In the genomic region with DNA sequence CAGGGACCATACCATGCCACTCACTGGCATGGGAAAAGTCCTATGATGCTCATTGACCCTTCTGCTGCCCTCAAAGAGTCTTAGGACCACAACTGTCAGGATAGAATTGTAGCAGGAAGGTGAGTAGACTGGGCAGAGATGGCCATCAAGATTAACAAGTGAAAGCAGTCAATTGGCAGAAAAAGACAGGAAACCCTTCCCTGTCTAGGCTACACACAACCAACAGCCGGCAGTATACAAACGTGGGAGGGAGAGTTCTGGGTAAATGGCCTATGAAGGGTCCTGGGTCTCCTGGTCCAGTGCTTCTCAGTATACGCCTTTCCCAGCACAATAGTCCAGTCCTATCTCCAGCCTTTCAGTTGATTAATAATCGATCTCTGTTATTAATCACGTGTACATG, we compare ENCODE assay signal across 25 mouse cellular contexts.
A peak's percentile ranks its signal among the peaks of the same experiment; 100 is the strongest.
DNase-seq lines count a peak whose midpoint lies in the region; ATAC-seq and TF ChIP-seq lines count a peak whose summit lies in the region.
"Had no signal": no experiment of that assay in that cellular context is flagged by ENCODE, and none has a peak within 500 bp of the region (broad histone marks: within the 10 kb centered on the region; RNA-seq: fewer than 3 reads in every experiment).

No protein-coding gene starts in this region.

- H3K4me3 ChIP-seq in heart, adult 2 months = no peak overlapping the region
- no peak overlapping the region for H3K4me3 ChIP-seq in heart, embryonic 12.5 days
- H3K4me3 ChIP-seq in layer of hippocampus, adult 2 months = no peak overlapping the region
- no peak overlapping the region for H3K4me3 ChIP-seq in lung, postnatal 0 days (ENCODE audit: low read depth, low read length)
- H3K4me3 ChIP-seq in lung, adult 2 months (replicated peaks; ENCODE audit: extremely low read depth, low read depth, low read length) = no peak overlapping the region
- no peak overlapping the region for H3K4me3 ChIP-seq in midbrain, embryonic 10.5 days
- H3K4me3 ChIP-seq in midbrain, embryonic 16.5 days (ENCODE audit: low read depth, low read length) = no peak overlapping the region
- H3K4me3 ChIP-seq: embryonic facial prominence, embryonic 10.5 days; embryonic facial prominence, embryonic 13.5 days; erythroblast, embryonic 14.5 days; forebrain, embryonic 12.5 days; forebrain, embryonic 15.5 days; heart, embryonic 10.5 days; hindbrain, embryonic 12.5 days had no signal

- intact Hi-C loops in heart, adult 2 months (cut with DNase I) = no loop called here

- H3K27ac ChIP-seq in heart, adult 2 months = no peak overlapping the region
- no peak overlapping the region for H3K27ac ChIP-seq in heart, embryonic 12.5 days (ENCODE audit: poor library complexity, severe bottlenecking)
- H3K27ac ChIP-seq in layer of hippocampus, adult 2 months = peak overlapping the region; percentile 82
- H3K27ac ChIP-seq in lung, postnatal 0 days (ENCODE audit: low read length) = no peak overlapping the region
- H3K27ac ChIP-seq in midbrain, embryonic 10.5 days (replicated peaks) = 0 out of 2 replicates have a peak overlapping the region, but pooled peaks have one; percentile 2
- no peak overlapping the region for H3K27ac ChIP-seq in midbrain, embryonic 16.5 days (ENCODE audit: low read length)
- H3K27ac ChIP-seq: embryonic facial prominence, embryonic 10.5 days; embryonic facial prominence, embryonic 13.5 days; forebrain, embryonic 12.5 days; forebrain, embryonic 15.5 days; heart, embryonic 10.5 days; hindbrain, embryonic 12.5 days had no signal

- no peak for TF ChIP-seq POLR2A in heart, adult 2 months (IDR thresholded peaks at IDR 0.05; ENCODE audit: insufficient read depth, low read depth, low read length)
- no peak for TF ChIP-seq POLR2A in lung, adult 2 months (IDR thresholded peaks at IDR 0.05; ENCODE audit: borderline replicate concordance, extremely low read depth, low read depth, low read length)

- no peak for DNase-seq in heart, adult 2 months
- DNase-seq in layer of hippocampus, adult 2 months (ENCODE audit: low spot score in 2 of 2) = no peak
- no peak for DNase-seq in layer of hippocampus, postnatal 10 days (ENCODE audit: low spot score in 2 of 2)
- peak; percentile 53 for DNase-seq in lung, postnatal 0 days (ENCODE audit: low spot score)
- DNase-seq in lung, adult 2 months = no peak
- DNase-seq in midbrain, embryonic 10.5 days (ENCODE audit: low spot score) = no peak
- DNase-seq: adrenal gland, adult 8-10 months; adrenal gland, postnatal 25 days; cerebellum, adult 11-12 months; cerebellum, adult 8-10 months; cerebellum, postnatal 10 days; cerebellum, postnatal 36 days; embryo, embryonic 11 days; gastrocnemius, postnatal 25 days; heart, adult 18-20 months had no signal

- H3K9me3 ChIP-seq in heart, embryonic 12.5 days (replicated peaks) = no peaks in the 10 kb centered on the region
- H3K9me3 ChIP-seq in lung, postnatal 0 days (ENCODE audit: low read length) = no peaks in the 10 kb centered on the region
- H3K9me3 ChIP-seq in midbrain, embryonic 10.5 days (replicated peaks) = peaks cover 2% of the 10 kb centered on the region; the same call in 1 of the 2 replicates
- H3K9me3 ChIP-seq in midbrain, embryonic 16.5 days (replicated peaks; ENCODE audit: control insufficient read depth, low read length, poor library complexity, severe bottlenecking) = no peaks in the 10 kb centered on the region; the same call in 1 of the 2 replicates
- H3K9me3 ChIP-seq: embryonic facial prominence, embryonic 10.5 days; embryonic facial prominence, embryonic 13.5 days; forebrain, embryonic 12.5 days; forebrain, embryonic 15.5 days; heart, embryonic 10.5 days; hindbrain, embryonic 12.5 days had no signal

- peaks cover 1% of the 10 kb centered on the region for H3K4me1 ChIP-seq in heart, adult 2 months (ENCODE audit: control insufficient read depth, insufficient read depth, low read length)
- H3K4me1 ChIP-seq in heart, embryonic 12.5 days (replicated peaks) = peaks cover 7% of the 10 kb centered on the region
- H3K4me1 ChIP-seq in lung, postnatal 0 days (ENCODE audit: insufficient read depth, low read depth, low read length) = no peaks in the 10 kb centered on the region
- H3K4me1 ChIP-seq in lung, adult 2 months (ENCODE audit: control insufficient read depth, insufficient read depth, low read length) = peaks cover 2% of the 10 kb centered on the region; the same call in 1 of the 2 replicates
- H3K4me1 ChIP-seq in midbrain, embryonic 10.5 days = peaks cover 21% of the 10 kb centered on the region
- H3K4me1 ChIP-seq in midbrain, embryonic 16.5 days (ENCODE audit: control insufficient read depth, insufficient read depth, low read length) = peaks cover 2% of the 10 kb centered on the region; the same call in 1 of the 2 replicates

- no peaks in the 10 kb centered on the region for H3K27me3 ChIP-seq in heart, adult 2 months (ENCODE audit: control insufficient read depth, insufficient read depth, low read length)
- H3K27me3 ChIP-seq in heart, embryonic 12.5 days (replicated peaks) = no peaks in the 10 kb centered on the region
- no peaks in the 10 kb centered on the region for H3K27me3 ChIP-seq in lung, postnatal 0 days (replicated peaks; ENCODE audit: insufficient read depth, low read length)
- no peaks in the 10 kb centered on the region for H3K27me3 ChIP-seq in midbrain, embryonic 10.5 days (ENCODE audit: low read depth, poor library complexity, severe bottlenecking)
- no peaks in the 10 kb centered on the region for H3K27me3 ChIP-seq in midbrain, embryonic 16.5 days (ENCODE audit: control insufficient read depth, insufficient read depth, low read depth, low read length)
- H3K27me3 ChIP-seq: embryonic facial prominence, embryonic 13.5 days; forebrain, embryonic 12.5 days; forebrain, embryonic 15.5 days; hindbrain, embryonic 12.5 days had no signal

- TF ChIP-seq CTCF in heart, adult 2 months (IDR thresholded peaks at IDR 0.05) = 0 out of 2 replicates have a peak, but pooled peaks have one; percentile 17
- no peak for TF ChIP-seq CTCF in layer of hippocampus, adult 2 months (conservative IDR thresholded peaks at IDR 0.05)
- peak; percentile 48; the same call in 1 of the 2 replicates for TF ChIP-seq CTCF in lung, postnatal 0 days (IDR thresholded peaks at IDR 0.05)
- TF ChIP-seq CTCF in lung, adult 2 months (IDR thresholded peaks at IDR 0.05; ENCODE audit: insufficient read depth, low read length) = no peak

- no peak for TF ChIP-seq EP300 in heart, adult 2 months (IDR thresholded peaks at IDR 0.05; ENCODE audit: insufficient read depth, low read depth, low read length)
- TF ChIP-seq EP300 in lung, postnatal 0 days (IDR thresholded peaks at IDR 0.05) = peak; percentile 71; the same call in 1 of the 2 replicates

- H3K36me3 ChIP-seq in heart, adult 2 months (ENCODE audit: control insufficient read depth, insufficient read depth, low read length) = no peaks in the 10 kb centered on the region
- no peaks in the 10 kb centered on the region for H3K36me3 ChIP-seq in heart, embryonic 12.5 days
- H3K36me3 ChIP-seq in lung, postnatal 0 days (ENCODE audit: insufficient read depth, low read length) = no peaks in the 10 kb centered on the region
- H3K36me3 ChIP-seq in midbrain, embryonic 10.5 days = no peaks in the 10 kb centered on the region
- H3K36me3 ChIP-seq in midbrain, embryonic 16.5 days (ENCODE audit: control insufficient read depth, insufficient read depth, low read length) = no peaks in the 10 kb centered on the region
- H3K36me3 ChIP-seq: embryonic facial prominence, embryonic 10.5 days; embryonic facial prominence, embryonic 13.5 days; forebrain, embryonic 12.5 days; forebrain, embryonic 15.5 days; heart, embryonic 10.5 days; hindbrain, embryonic 12.5 days had no signal

- no peaks in the 10 kb centered on the region; the same call in 1 of the 2 replicates for H3K79me2 ChIP-seq in heart, adult 2 months (replicated peaks; ENCODE audit: control insufficient read depth, insufficient read depth, low read length)

- WGBS in heart, adult 2 months = 52% methylated on average over 5 of the region's 5 CpGs
- 82% methylated on average over 5 of the region's 5 CpGs for WGBS in heart, embryonic 12.5 days
- 66% methylated on average over 5 of the region's 5 CpGs for whole genome bisulfite sequencing in lung, postnatal 0 days
- 52% methylated on average over 5 of the region's 5 CpGs for WGBS in lung, adult 2 months
- WGBS in midbrain, embryonic 10.5 days = 75% methylated on average over 5 of the region's 5 CpGs
- whole genome bisulfite sequencing in midbrain, embryonic 16.5 days = 70% methylated on average over 5 of the region's 5 CpGs

- ATAC-seq in heart, embryonic 12.5 days (ENCODE audit: insufficient number of reproducible peaks, low FRiP score) = no peak
- ATAC-seq in lung, postnatal 0 days = peak; percentile 68
- no peak for ATAC-seq in midbrain, embryonic 16.5 days
- ATAC-seq: activated CD4-positive, CD25-positive, alpha-beta regulatory T cell, adult 4 months; forebrain, embryonic 15.5 days had no signal

- H3K4me2 ChIP-seq in heart, embryonic 12.5 days = no peak overlapping the region
- no peak overlapping the region for H3K4me2 ChIP-seq in lung, postnatal 0 days (replicated peaks; ENCODE audit: low read depth, low read length)
- H3K4me2 ChIP-seq in midbrain, embryonic 16.5 days (ENCODE audit: low read length) = no peak overlapping the region
- H3K4me2 ChIP-seq: embryonic facial prominence, embryonic 13.5 days; forebrain, embryonic 12.5 days; forebrain, embryonic 15.5 days; hindbrain, embryonic 12.5 days had no signal

- H3K9ac ChIP-seq in heart, adult 2 months (ENCODE audit: low read depth, low read length) = no peak overlapping the region
- H3K9ac ChIP-seq in heart, embryonic 12.5 days = no peak overlapping the region
- no peak overlapping the region for H3K9ac ChIP-seq in lung, postnatal 0 days (replicated peaks; ENCODE audit: low read depth)
- H3K9ac ChIP-seq in midbrain, embryonic 16.5 days (ENCODE audit: low read depth, low read length) = no peak overlapping the region
- H3K9ac ChIP-seq: embryonic facial prominence, embryonic 13.5 days; forebrain, embryonic 12.5 days; forebrain, embryonic 15.5 days; hindbrain, embryonic 12.5 days had no signal

Comparison
In these comparisons a context has a peak if more than half of its experiments do, and no peak if none do; other contexts are left out.
1. H3K27ac ChIP-seq: peak in layer of hippocampus, adult 2 months (single experiment) and midbrain, embryonic 10.5 days (single experiment); none in heart, adult 2 months (single experiment), heart, embryonic 12.5 days (single experiment), lung, postnatal 0 days (single experiment) and midbrain, embryonic 16.5 days (single experiment).
2. CTCF ChIP-seq: peak in heart, adult 2 months (single experiment) and lung, postnatal 0 days (single experiment); none in layer of hippocampus, adult 2 months (single experiment) and lung, adult 2 months (single experiment).